Mouse (Mus musculus) kidney, embryonic 16.5 days (tissue): ENCODE results near the gene Agbl2. TPM values are rescaled to one million over a fixed set of nuclear protein-coding genes. Genes with fewer than 3 reads are reported as not detected.
A peak's percentile ranks its signal among the peaks of the same experiment; 100 is the strongest.

Experiments
- ATAC-seq: fragments of 200-750 bp; cut with Nextera tagmentation; 2 replicates; pipeline ENCODE4 v1.8.0; 2017; ENCODE audit warnings: moderate TSS enrichment; ENCODE audit not compliant: low FRiP score, low TSS enrichment
- H3K27ac ChIP-seq: fragments of 300-500 bp; sonication (generic); 2 replicates; pipeline ENCODE4 v1.5.1; 2014; ENCODE audit warnings: low read length
- H3K27me3 ChIP-seq: fragments of 300-500 bp; sonication (generic); 2 replicates; pipeline ENCODE4 v1.6.1; 2014; ENCODE audit warnings: low read length, control low read depth, mixed read lengths; ENCODE audit not compliant: insufficient read depth
- H3K36me3 ChIP-seq: fragments of 300-500 bp; sonication (generic); 2 replicates; pipeline ENCODE4 v1.6.1; 2014; ENCODE audit warnings: low read length, control low read depth, mixed read lengths; ENCODE audit not compliant: insufficient read depth
- H3K4me1 ChIP-seq: fragments of 300-500 bp; sonication (generic); 2 replicates; pipeline ENCODE4 v1.6.1; 2014; ENCODE audit warnings: low read length, control low read depth, mixed read lengths; ENCODE audit not compliant: insufficient read depth
- H3K4me2 ChIP-seq: fragments of 300-500 bp; sonication (generic); replicated peaks from 2 replicates; pipeline ENCODE4 v1.6.1; 2014; ENCODE audit warnings: low read depth, low read length
- H3K4me3 ChIP-seq: fragments of 300-500 bp; sonication (generic); 2 replicates; pipeline ENCODE4 v1.5.1; 2014; ENCODE audit warnings: mild to moderate bottlenecking, low read length
- H3K9ac ChIP-seq: fragments of 300-500 bp; sonication (generic); replicated peaks from 2 replicates; pipeline ENCODE4 v1.6.1; 2014; ENCODE audit warnings: low read length
- H3K9me3 ChIP-seq: fragments of 300-500 bp; sonication (generic); 2 replicates; pipeline ENCODE4 v1.6.1; 2016; ENCODE audit warnings: low read length, control low read depth
- WGBS: fragments of 180-500 bp; shearing (Covaris S2); extraction: QIAGEN DNeasy Blood & Tissue Kit; methylation state at CpG from one replicate; pipeline ENCODE4 v1.1.7; 2014; 5-methylcytosine and 5-hydroxymethylcytosine counted together
- polyA plus RNA-seq: library from polyadenylated mRNA; unstranded; fragments of >200 nt; fragmentation: Nextera tagmentation; extraction: Ambion mirVana; gene quantifications from 2 replicates; pipeline ENCODE4 v1.2.1, GENCODE M21; 2015

Agbl2 gene
- polyA plus RNA-seq, 1 experiment from 2014 or later = 0.71 TPM

DNA sequence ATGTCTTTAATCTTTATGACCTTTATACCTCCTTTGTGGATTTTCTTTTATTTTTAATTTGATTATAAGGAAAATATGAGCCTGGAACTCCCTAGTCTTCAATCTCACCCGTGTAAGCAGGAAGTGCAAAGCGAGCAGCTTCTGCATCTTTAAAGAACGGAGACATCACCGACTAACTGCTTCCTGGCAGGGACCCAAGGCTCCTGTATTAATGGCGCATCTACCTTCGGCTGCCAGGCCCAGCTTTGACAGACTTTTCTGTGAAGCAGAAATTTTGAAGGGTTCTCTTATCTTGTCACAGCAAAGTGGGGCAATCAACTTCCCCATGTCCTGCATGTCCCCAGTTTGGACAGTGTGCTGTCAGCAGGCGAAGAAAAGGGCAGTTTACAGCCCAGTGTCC, 46.2 kb downstream of the Agbl2 start:
- 65% methylated on average over 7 of the region's 7 CpGs for WGBS
- Histone ChIP-seq H3K27ac (no peak overlapping the region), H3K4me3 (no peak overlapping the region), H3K4me2 (no peak overlapping the region), H3K9ac (no peak overlapping the region), H3K4me1 (no peaks in the 10 kb centered on the region), H3K9me3 (no peaks in the 10 kb centered on the region), H3K27me3 (no peaks in the 10 kb centered on the region), H3K36me3 (no peaks in the 10 kb centered on the region)
- no peak for ATAC-seq

- H3K27ac ChIP-seq = no peak overlapping the region
- no peak overlapping the region for H3K4me3 ChIP-seq
- no peaks in the 10 kb centered on the region for H3K36me3 ChIP-seq
- H3K27me3 ChIP-seq = no peaks in the 10 kb centered on the region
- no peak overlapping the region for H3K4me2 ChIP-seq
- no peaks in the 10 kb centered on the region for H3K4me1 ChIP-seq
- ATAC-seq = no peak
- H3K9me3 ChIP-seq = no peaks in the 10 kb centered on the region
- no peak overlapping the region for H3K9ac ChIP-seq
- 80% methylated on average over 5 of the region's 5 CpGs for WGBS
Observed at GRCm38 (mm10) chr2:90833502-90833901, 51.0 kb downstream of the Agbl2 start.

GRCm38 (mm10) chr2:90838621-90839020, 56.1 kb downstream of the Agbl2 start:
- no peak overlapping the region for H3K9ac ChIP-seq
- no peak overlapping the region for H3K27ac ChIP-seq
- no peaks in the 10 kb centered on the region for H3K9me3 ChIP-seq
- no peak overlapping the region for H3K4me3 ChIP-seq
- H3K36me3 ChIP-seq = no peaks in the 10 kb centered on the region
- no peak for ATAC-seq
- no peaks in the 10 kb centered on the region for H3K27me3 ChIP-seq
- no peak overlapping the region for H3K4me2 ChIP-seq
- H3K4me1 ChIP-seq = no peaks in the 10 kb centered on the region
- 91% methylated on average over 2 of the region's 2 CpGs for WGBS

DNA sequence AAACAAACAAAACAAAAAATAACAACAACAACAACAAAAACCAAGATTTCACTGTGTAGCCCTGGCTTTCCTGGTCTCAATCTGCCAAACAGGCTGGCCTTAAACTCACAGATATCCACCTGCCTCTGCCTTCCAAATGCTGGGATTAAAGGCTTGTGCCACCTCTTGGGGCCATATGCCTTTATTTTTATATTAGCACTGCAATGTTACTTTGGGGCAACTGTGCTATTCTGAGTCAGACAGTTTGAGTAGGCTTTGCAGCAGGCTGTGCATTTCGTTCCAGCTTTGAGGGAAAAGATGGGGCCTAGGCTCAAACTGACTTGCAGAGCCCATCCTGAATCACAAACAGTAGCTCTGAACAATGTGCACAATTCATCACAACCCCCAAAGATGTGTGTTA, 61.1 kb downstream of the Agbl2 start:
- no peaks in the 10 kb centered on the region for H3K27me3 ChIP-seq

GRCm38 (mm10) chr2:90844262-90844661, 61.7 kb downstream of the Agbl2 start:
- 75% methylated on average over 5 of the region's 5 CpGs for WGBS
- ATAC-seq = no peak
- Histone ChIP-seq H3K4me1 (peaks cover 10% of the 10 kb centered on the region), H3K4me2 (no peak overlapping the region), H3K27ac (no peak overlapping the region), H3K4me3 (no peak overlapping the region), H3K9me3 (no peaks in the 10 kb centered on the region), H3K9ac (no peak overlapping the region), H3K36me3 (peaks cover under 1% of the 10 kb centered on the region; the same call in 1 of the 2 replicates), H3K27me3 (no peaks in the 10 kb centered on the region)

More for the DNA sequence above, 61.1 kb downstream of the Agbl2 start:
- Histone ChIP-seq H3K4me1 (peaks cover 8% of the 10 kb centered on the region), H3K4me2 (no peak overlapping the region), H3K27ac (no peak overlapping the region), H3K36me3 (no peaks in the 10 kb centered on the region), H3K9me3 (no peaks in the 10 kb centered on the region), H3K4me3 (no peak overlapping the region), H3K9ac (no peak overlapping the region)
- 86% methylated on average over 1 of the region's 1 CpGs for whole genome bisulfite sequencing
- ATAC-seq = no peak

GRCm38 (mm10) chr2:90845234-90845633, 62.7 kb downstream of the Agbl2 start:
- Histone ChIP-seq H3K27me3 (no peaks in the 10 kb centered on the region), H3K27ac (no peak overlapping the region), H3K9me3 (no peaks in the 10 kb centered on the region), H3K9ac (no peak overlapping the region), H3K4me1 (peaks cover 10% of the 10 kb centered on the region), H3K36me3 (peaks cover 5% of the 10 kb centered on the region), H3K4me3 (no peak overlapping the region), H3K4me2 (no peak overlapping the region)
- WGBS = 85% methylated on average over 5 of the region's 5 CpGs
- ATAC-seq = no peak

GRCm38 (mm10) chr2:90846171-90846570, 63.6 kb downstream of the Agbl2 start:
- Histone ChIP-seq H3K27me3 (no peaks in the 10 kb centered on the region), H3K9ac (peak overlapping the region; percentile 63), H3K4me1 (peaks cover 10% of the 10 kb centered on the region), H3K9me3 (no peaks in the 10 kb centered on the region), H3K27ac (peak overlapping the region; percentile 86; the same call in 1 of the 2 replicates), H3K4me3 (peak overlapping the region; percentile 97), H3K36me3 (peaks cover 14% of the 10 kb centered on the region), H3K4me2 (peak overlapping the region; percentile 66)
- 45% methylated on average over 6 of the region's 6 CpGs for WGBS
- no peak for ATAC-seq

GRCm38 (mm10) chr2:90846597-90846954, 64.0 kb downstream of the Agbl2 start:
- H3K9ac ChIP-seq = peak overlapping the region; percentile 63
- no peaks in the 10 kb centered on the region for H3K9me3 ChIP-seq
- peak; percentile 47; the same call in 1 of the 2 replicates for ATAC-seq
- 4% methylated on average over 8 of the region's 8 CpGs for WGBS
- peak overlapping the region; percentile 97 for H3K4me3 ChIP-seq
- no peaks in the 10 kb centered on the region for H3K27me3 ChIP-seq
- peak overlapping the region; percentile 86 for H3K27ac ChIP-seq
- H3K36me3 ChIP-seq = peaks cover 17% of the 10 kb centered on the region
- H3K4me1 ChIP-seq = peaks cover 10% of the 10 kb centered on the region
- peak overlapping the region; percentile 66 for H3K4me2 ChIP-seq

DNA sequence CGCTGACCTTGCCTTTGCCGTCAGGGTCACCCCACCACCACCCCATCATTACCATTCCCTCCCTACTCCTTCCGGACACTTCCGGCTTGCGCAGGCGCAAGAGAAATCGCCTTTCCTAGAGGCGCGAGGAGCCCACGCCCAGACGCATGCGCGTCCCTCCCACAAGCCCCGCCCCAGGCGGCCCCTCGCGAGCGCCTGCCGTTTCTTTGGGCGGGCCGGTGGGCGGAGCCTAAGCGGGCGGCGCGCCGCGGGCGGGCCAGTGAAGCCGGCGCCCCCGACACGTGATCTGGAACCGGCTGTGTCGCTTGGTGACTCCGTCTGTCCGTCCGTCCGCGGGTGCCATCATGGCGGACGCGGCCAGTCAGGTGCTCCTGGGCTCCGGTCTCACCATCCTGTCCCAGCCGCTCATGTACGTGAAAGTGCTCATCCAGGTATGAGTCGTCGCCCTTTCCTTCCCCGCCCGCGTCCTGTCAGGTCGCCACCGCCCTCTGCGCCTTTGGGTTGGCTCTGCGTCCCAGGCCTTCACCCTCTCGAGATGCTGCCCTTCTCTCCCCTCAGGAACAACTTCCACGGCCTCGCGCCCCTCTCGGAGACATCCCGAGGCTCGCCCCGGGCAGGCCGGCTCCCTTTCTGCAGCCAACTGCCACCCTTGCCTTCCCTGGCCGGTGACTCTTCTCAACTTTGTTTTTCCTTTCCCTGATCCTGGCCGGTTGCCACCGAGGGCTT, 64.6 kb downstream of the Agbl2 start, which contains the start of gene Mtch2:
Gene Mtch2, plus strand, starts transcription at position 201 of the 726 bp plus-strand sequence.
- Histone ChIP-seq H3K36me3 (peaks cover 21% of the 10 kb centered on the region), H3K9me3 (no peaks in the 10 kb centered on the region), H3K27ac (peak within 1 kb of the TSS; percentile 86), H3K27me3 (no peaks in the 10 kb centered on the region), H3K9ac (peak within 1 kb of the TSS; percentile 94), H3K4me2 (peak within 1 kb of the TSS; percentile 66), H3K4me1 (peaks cover 10% of the 10 kb centered on the region), H3K4me3 (peak within 1 kb of the TSS; percentile 97)
- ATAC-seq = peak; percentile 99
- WGBS = under 1% methylated on average over 66 of the region's 67 CpGs

GRCm38 (mm10) chr2:90847681-90848050, 65.1 kb downstream of the Agbl2 start:
- no peak for ATAC-seq
- H3K9me3 ChIP-seq = no peaks in the 10 kb centered on the region
- H3K36me3 ChIP-seq = peaks cover 22% of the 10 kb centered on the region
- H3K4me1 ChIP-seq = peaks cover 10% of the 10 kb centered on the region
- H3K27ac ChIP-seq = peak overlapping the region; percentile 80
- H3K27me3 ChIP-seq = no peaks in the 10 kb centered on the region
- H3K4me3 ChIP-seq = peak overlapping the region; percentile 97
- under 1% methylated on average over 13 of the region's 13 CpGs for WGBS
- H3K9ac ChIP-seq = peak overlapping the region; percentile 94
- peak overlapping the region; percentile 66 for H3K4me2 ChIP-seq
